Mouse (Mus musculus): ENCODE measurements around the gene Auh. TPM values are rescaled to one million over a fixed set of nuclear protein-coding genes. Genes with fewer than 3 reads are reported as not detected.

Gene Auh
- total and polyA plus RNA-seq, 3 experiments = 68.5 to 191 (median 74.1) TPM

- Histone ChIP-seq H3K27ac (ENCODE audit: insufficient read depth, low read depth) (no peak overlapping the region), H3K79me2 (replicated peaks; ENCODE audit: control insufficient read depth, extremely low read depth, insufficient read depth, poor library complexity, severe bottlenecking) (no peaks in the 10 kb centered on the region), H3K27me3 (replicated peaks) (no peaks in the 10 kb centered on the region), H3K9me3 (replicated peaks; ENCODE audit: low read length) (no peaks in the 10 kb centered on the region), H3K36me3 (replicated peaks in 1 of 2; ENCODE audit: control insufficient read depth in 1 of 2, insufficient read depth in 1 of 2, low read length in 1 of 2) (peaks cover 39 to 71% of the 10 kb centered on the region in 2 experiments), H3K4me1 (ENCODE audit: control insufficient read depth in 1 of 2, insufficient read depth in 2 of 2) (peaks cover 2 to 6% of the 10 kb centered on the region in 2 experiments; a peak in 2 of 4 replicates), H3K4me2 (ENCODE audit: insufficient read depth, low read depth, poor library complexity, severe bottlenecking) (no peak overlapping the region), H3K4me3 (replicated peaks in 1 of 3; ENCODE audit: low read depth in 2 of 3, low read length in 2 of 3, poor library complexity in 1 of 3) (no peak overlapping the region), H3K9ac (ENCODE audit: insufficient read depth, low read depth) (no peak overlapping the region)
- TF ChIP-seq ETS1 (conservative IDR thresholded peaks at IDR 0.05; ENCODE audit: low read depth, low read length) = no peak
- TF ChIP-seq JUN (IDR thresholded peaks at IDR 0.05; ENCODE audit: insufficient read depth, low read depth, low read length) = no peak
- TF ChIP-seq ZC3H11A (IDR thresholded peaks at IDR 0.05; ENCODE audit: low read depth, low read length) = no peak
- no peak for TF ChIP-seq RCOR1 (conservative IDR thresholded peaks at IDR 0.05; ENCODE audit: low read depth, low read length)
- no peak for TF ChIP-seq MEF2A (IDR thresholded peaks at IDR 0.05; ENCODE audit: borderline replicate concordance, low read depth, low read length)
- no peak for TF ChIP-seq SMC3 (IDR thresholded peaks at IDR 0.05; ENCODE audit: low read depth, low read length)
- no peak for TF ChIP-seq USF1 (IDR thresholded peaks at IDR 0.05; ENCODE audit: low read depth, low read length)
- no peak for TF ChIP-seq POLR2AphosphoS2 (IDR thresholded peaks at IDR 0.05; ENCODE audit: low read depth, low read length)
- no peak for TF ChIP-seq MAZ (IDR thresholded peaks at IDR 0.05; ENCODE audit: low read depth, low read length)
- no peak for TF ChIP-seq GABPA (IDR thresholded peaks at IDR 0.05; ENCODE audit: insufficient replicate concordance, low read depth, low read length)
- no peak for TF ChIP-seq TBP (conservative IDR thresholded peaks at IDR 0.05; ENCODE audit: low read depth, low read length)
- TF ChIP-seq IRF4 (IDR thresholded peaks at IDR 0.05; ENCODE audit: low read depth, low read length) = no peak
- TF ChIP-seq MYC (IDR thresholded peaks at IDR 0.05; ENCODE audit: low read depth, low read length) = no peak
- no peak for TF ChIP-seq SIN3A (IDR thresholded peaks at IDR 0.05; ENCODE audit: low read length)
- TF ChIP-seq MAX (IDR thresholded peaks at IDR 0.05; ENCODE audit: low read length) = no peak
- no peak for TF ChIP-seq ZMIZ1 (IDR thresholded peaks at IDR 0.05; ENCODE audit: low read depth, low read length)
- no peak for TF ChIP-seq HCFC1 (IDR thresholded peaks at IDR 0.05; ENCODE audit: low read depth, low read length)
- TF ChIP-seq UBTF (IDR thresholded peaks at IDR 0.05; ENCODE audit: low read depth, low read length) = no peak
- in situ Hi-C loops (cut with MboI; ENCODE audit: low pct_ligation_motif_present, low pct_unique_long_range_greater_than_20kb, low sequenced_read_pairs) = no loop called here
- dilution Hi-C loops (cut with MboI; ENCODE audit: extremely low pct_ligation_motif_present, extremely low pct_unique_long_range_greater_than_20kb, low sequenced_read_pairs) = no loop called here
- DNase-seq (ENCODE audit: extremely low read depth) = no peak
Observed at GRCm38 (mm10) chr13:52878823-52879222, 50.7 kb downstream of the Auh start.

- Histone ChIP-seq H3K79me2 (replicated peaks; ENCODE audit: control insufficient read depth, extremely low read depth, insufficient read depth, poor library complexity, severe bottlenecking) (no peaks in the 10 kb centered on the region), H3K36me3 (replicated peaks in 1 of 2; ENCODE audit: control insufficient read depth in 1 of 2, insufficient read depth in 1 of 2, low read length in 1 of 2) (peaks cover 36 to 59% of the 10 kb centered on the region in 2 experiments), H3K9ac (ENCODE audit: insufficient read depth, low read depth) (no peak overlapping the region), H3K4me2 (ENCODE audit: insufficient read depth, low read depth, poor library complexity, severe bottlenecking) (no peak overlapping the region), H3K27me3 (replicated peaks) (no peaks in the 10 kb centered on the region), H3K9me3 (replicated peaks; ENCODE audit: low read length) (no peaks in the 10 kb centered on the region), H3K27ac (ENCODE audit: insufficient read depth, low read depth) (no peak overlapping the region), H3K4me1 (ENCODE audit: control insufficient read depth in 1 of 2, insufficient read depth in 2 of 2) (peaks cover 0 to 6% of the 10 kb centered on the region in 2 experiments; a peak in 1 of 4 replicates), H3K4me3 (replicated peaks in 1 of 3; ENCODE audit: low read depth in 2 of 3, low read length in 2 of 3, poor library complexity in 1 of 3) (no peak overlapping the region)
- dilution Hi-C loops (cut with MboI; ENCODE audit: extremely low pct_ligation_motif_present, extremely low pct_unique_long_range_greater_than_20kb, low sequenced_read_pairs) (no loop called here), in situ Hi-C loops (cut with MboI; ENCODE audit: low pct_ligation_motif_present, low pct_unique_long_range_greater_than_20kb, low sequenced_read_pairs) (no loop called here)
- no peak for TF ChIP-seq CTCF (conservative IDR thresholded peaks at IDR 0.05 in 1 of 2, IDR thresholded peaks at IDR 0.05 in 1 of 2; ENCODE audit: low read depth in 2 of 2, low read length in 2 of 2)
- no peak for TF ChIP-seq MAZ (IDR thresholded peaks at IDR 0.05; ENCODE audit: low read depth, low read length)
- no peak for TF ChIP-seq NRF1 (IDR thresholded peaks at IDR 0.05; ENCODE audit: low read depth, low read length)
- no peak for TF ChIP-seq SIN3A (IDR thresholded peaks at IDR 0.05; ENCODE audit: low read length)
- no peak for TF ChIP-seq JUN (IDR thresholded peaks at IDR 0.05; ENCODE audit: insufficient read depth, low read depth, low read length)
- TF ChIP-seq BHLHE40 (IDR thresholded peaks at IDR 0.05; ENCODE audit: low read depth, low read length) = no peak
- no peak for TF ChIP-seq CHD2 (IDR thresholded peaks at IDR 0.05; ENCODE audit: low read length)
- no peak for TF ChIP-seq ZKSCAN1 (IDR thresholded peaks at IDR 0.05; ENCODE audit: borderline replicate concordance, low read depth, low read length)
- DNase-seq (ENCODE audit: extremely low read depth) = no peak
Observed at GRCm38 (mm10) chr13:52875541-52876325, 53.7 kb downstream of the Auh start.
